Mouse (Mus musculus): ENCODE measurements around the gene Slc12a9. TPM values are rescaled to one million over a fixed set of nuclear protein-coding genes. Genes with fewer than 3 reads are reported as not detected.

The Slc12a9 gene
- 21.8 and 23.4 TPM in 2 replicates for polyA plus RNA-seq (2015; fragmentation: Nextera tagmentation; extraction: Ambion mirVana)

DNA sequence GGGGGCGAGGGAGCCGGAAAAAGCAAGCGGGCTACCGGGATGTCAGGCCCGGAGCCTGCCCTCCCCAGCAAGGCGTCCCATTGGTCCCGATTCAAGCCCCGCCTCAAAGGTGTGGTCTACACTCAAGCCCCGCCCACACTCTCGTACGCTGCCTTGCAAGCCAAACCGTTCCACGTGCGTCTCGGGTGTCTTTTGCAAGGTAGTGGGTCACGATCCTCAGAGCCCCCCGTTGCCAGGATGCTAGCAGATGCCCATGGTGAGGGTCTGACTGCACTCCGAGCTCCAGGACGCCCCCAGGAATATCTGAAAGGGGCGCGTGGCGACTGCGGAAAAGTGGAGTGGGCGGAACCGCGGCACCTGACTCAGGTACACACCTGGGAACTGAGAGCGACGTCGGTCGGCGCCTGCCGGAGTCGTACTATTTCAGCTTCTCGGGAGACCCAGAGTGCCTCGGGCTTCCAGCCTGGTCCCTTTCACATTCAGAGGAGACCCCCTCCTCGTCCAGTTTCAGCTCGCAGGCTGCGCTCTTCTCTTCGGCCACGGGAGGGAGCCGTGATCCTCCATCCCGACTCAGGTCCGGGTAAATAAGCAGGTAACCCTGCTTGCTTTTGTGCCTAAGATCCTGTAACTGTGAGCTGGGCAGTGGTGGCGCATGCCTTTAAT, at the start of gene Slc12a9:
Slc12a9 (minus strand) TSS at position 86 of the 663 bp plus-strand sequence.
- peak within 1 kb of the TSS; percentile 78 for H3K27ac ChIP-seq
- H3K9me3 ChIP-seq: no peaks in the 10 kb centered on the region
- peak within 1 kb of the TSS; percentile 89 for H3K4me2 ChIP-seq (replicated peaks)
- peak; percentile 87 for ATAC-seq
- H3K4me1 ChIP-seq (replicated peaks): peaks cover 17% of the 10 kb centered on the region
- H3K36me3 ChIP-seq: peaks cover 10% of the 10 kb centered on the region
- 0 out of 2 replicates have a peak, but pooled peaks cover 3% of the 10 kb centered on the region for H3K27me3 ChIP-seq
- peak within 1 kb of the TSS; percentile 64 for H3K4me3 ChIP-seq (replicated peaks)
- H3K9ac ChIP-seq (replicated peaks): peak within 1 kb of the TSS; percentile 86
- under 1% methylated on average over 44 of the region's 44 CpGs for WGBS

- H3K9me3 ChIP-seq: no peaks in the 10 kb centered on the region
- WGBS: 50% methylated on average over 4 of the region's 4 CpGs
- H3K27ac ChIP-seq: no peak overlapping the region
- ATAC-seq: no peak
- no peak overlapping the region for H3K4me3 ChIP-seq (replicated peaks)
- no peak overlapping the region for H3K9ac ChIP-seq (replicated peaks)
- H3K27me3 ChIP-seq: no peaks in the 10 kb centered on the region
- H3K36me3 ChIP-seq: no peaks in the 10 kb centered on the region
- no peak overlapping the region for H3K4me2 ChIP-seq (replicated peaks)
- peaks cover 10% of the 10 kb centered on the region for H3K4me1 ChIP-seq (replicated peaks)
These were observed 47.8 kb upstream of the Slc12a9 start for GRCm38 (mm10) chr5:137381152-137381551.

- ATAC-seq: no peak
- WGBS: 41% methylated on average over 11 of the region's 15 CpGs
These were observed 44.2 kb upstream of the Slc12a9 start for GRCm38 (mm10) chr5:137377603-137378002.

DNA sequence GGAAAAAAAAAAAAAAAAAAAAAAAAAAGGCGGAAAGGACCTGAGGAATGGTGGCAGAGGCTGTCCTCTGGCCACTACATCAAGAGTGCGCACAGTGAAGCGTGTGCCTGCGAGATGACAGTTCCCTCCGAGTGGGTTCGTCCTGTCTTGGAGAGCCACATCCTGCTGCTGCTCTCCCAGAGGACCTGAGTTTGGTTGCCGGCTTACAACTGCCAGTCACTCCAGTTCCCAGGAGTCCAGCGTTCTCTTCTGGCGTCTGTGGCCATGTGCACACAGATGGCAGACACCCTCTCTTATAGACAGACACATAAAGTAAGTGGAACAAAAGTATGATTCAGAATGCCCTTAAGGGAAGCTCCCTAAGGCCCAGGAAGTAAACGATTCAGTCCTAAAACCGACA, 43.8 kb upstream of the Slc12a9 start:
- H3K36me3 ChIP-seq: peaks cover 26% of the 10 kb centered on the region
- H3K9ac ChIP-seq (replicated peaks): no peak overlapping the region
- no peak overlapping the region for H3K4me2 ChIP-seq (replicated peaks)
- peaks cover 10% of the 10 kb centered on the region for H3K4me1 ChIP-seq (replicated peaks)
- no peak for ATAC-seq
- no peaks in the 10 kb centered on the region for H3K27me3 ChIP-seq
- H3K9me3 ChIP-seq: no peaks in the 10 kb centered on the region
- H3K27ac ChIP-seq: no peak overlapping the region
- WGBS: 47% methylated on average over 11 of the region's 11 CpGs
- no peak overlapping the region for H3K4me3 ChIP-seq (replicated peaks)

More at GRCm38 (mm10) chr5:137377603-137378002, 44.2 kb upstream of the Slc12a9 start:
- Histone ChIP-seq H3K27ac (no peak overlapping the region), H3K4me1 (replicated peaks) (peaks cover 10% of the 10 kb centered on the region), H3K27me3 (no peaks in the 10 kb centered on the region), H3K9ac (replicated peaks) (no peak overlapping the region), H3K36me3 (peaks cover 21% of the 10 kb centered on the region), H3K9me3 (no peaks in the 10 kb centered on the region), H3K4me2 (replicated peaks) (no peak overlapping the region), H3K4me3 (replicated peaks) (no peak overlapping the region)

GRCm38 (mm10) chr5:137376722-137377121, 43.3 kb upstream of the Slc12a9 start:
- no peaks in the 10 kb centered on the region for H3K27me3 ChIP-seq
- H3K4me1 ChIP-seq (replicated peaks): peaks cover 10% of the 10 kb centered on the region
- H3K27ac ChIP-seq: no peak overlapping the region
- no peaks in the 10 kb centered on the region for H3K9me3 ChIP-seq
- WGBS: 52% methylated on average over 9 of the region's 9 CpGs
- no peak overlapping the region for H3K9ac ChIP-seq (replicated peaks)
- ATAC-seq: peak; percentile 46; the same call in 1 of the 2 replicates
- H3K36me3 ChIP-seq: peaks cover 30% of the 10 kb centered on the region
- no peak overlapping the region for H3K4me2 ChIP-seq (replicated peaks)
- H3K4me3 ChIP-seq (replicated peaks): no peak overlapping the region

GRCm38 (mm10) chr5:137376198-137376597, 42.8 kb upstream of the Slc12a9 start:
- Histone ChIP-seq H3K27ac (no peak overlapping the region), H3K27me3 (no peaks in the 10 kb centered on the region), H3K4me3 (replicated peaks) (no peak overlapping the region), H3K4me2 (replicated peaks) (no peak overlapping the region), H3K4me1 (replicated peaks) (peaks cover 10% of the 10 kb centered on the region), H3K9me3 (no peaks in the 10 kb centered on the region), H3K9ac (replicated peaks) (no peak overlapping the region), H3K36me3 (peaks cover 35% of the 10 kb centered on the region)
- no peak for ATAC-seq
- 43% methylated on average over 7 of the region's 7 CpGs for WGBS

- Histone ChIP-seq H3K27ac (no peak overlapping the region), H3K27me3 (no peaks in the 10 kb centered on the region), H3K9me3 (no peaks in the 10 kb centered on the region), H3K4me2 (replicated peaks) (no peak overlapping the region), H3K4me3 (replicated peaks) (no peak overlapping the region), H3K9ac (replicated peaks) (no peak overlapping the region), H3K36me3 (peaks cover 41% of the 10 kb centered on the region), H3K4me1 (replicated peaks) (peaks cover 10% of the 10 kb centered on the region)
- 36% methylated on average over 2 of the region's 2 CpGs for WGBS
- ATAC-seq: no peak
These were observed 42.2 kb upstream of the Slc12a9 start for GRCm38 (mm10) chr5:137375627-137376026.

GRCm38 (mm10) chr5:137374521-137375080, 41.2 kb upstream of the Slc12a9 start:
- Histone ChIP-seq H3K4me2 (replicated peaks) (no peak overlapping the region), H3K9me3 (no peaks in the 10 kb centered on the region), H3K4me1 (replicated peaks) (peaks cover 10% of the 10 kb centered on the region), H3K4me3 (replicated peaks) (no peak overlapping the region), H3K9ac (replicated peaks) (no peak overlapping the region), H3K27ac (no peak overlapping the region), H3K36me3 (peaks cover 51% of the 10 kb centered on the region), H3K27me3 (no peaks in the 10 kb centered on the region)
- ATAC-seq: no peak
- 87% methylated on average over 4 of the region's 4 CpGs for WGBS

DNA sequence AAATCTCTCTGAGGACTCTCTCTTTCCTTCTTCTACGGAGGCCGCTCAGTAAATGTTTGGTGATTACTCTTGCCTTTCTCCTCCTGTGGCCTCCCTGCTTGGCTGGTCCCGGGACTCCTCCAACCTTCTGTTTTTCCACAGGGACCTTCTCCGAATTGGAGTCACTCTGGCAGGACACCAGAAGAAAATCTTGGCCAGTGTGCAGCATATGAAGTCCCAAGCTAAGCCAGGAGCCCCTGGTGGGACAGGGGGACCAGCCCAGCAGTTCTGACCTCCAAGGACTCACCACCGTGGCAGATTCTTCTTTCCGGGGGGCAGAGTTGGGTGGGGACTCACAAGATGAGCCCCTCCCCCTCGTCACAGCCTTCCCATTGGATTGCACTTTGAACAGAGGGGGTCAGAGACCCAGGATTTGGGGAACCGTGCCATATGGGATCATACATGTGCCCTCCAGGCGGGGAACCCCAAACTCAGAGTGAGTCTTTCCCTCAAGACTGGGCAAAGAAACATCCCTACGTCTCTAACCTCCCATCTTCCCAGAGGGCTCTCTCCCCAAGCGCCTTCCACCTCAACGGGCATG, 40.1 kb upstream of the Slc12a9 start:
- no peak overlapping the region for H3K4me3 ChIP-seq (replicated peaks)
- peaks cover 63% of the 10 kb centered on the region for H3K36me3 ChIP-seq
- no peak overlapping the region for H3K9ac ChIP-seq (replicated peaks)
- ATAC-seq: no peak
- no peak overlapping the region for H3K4me2 ChIP-seq (replicated peaks)
- WGBS: 87% methylated on average over 12 of the region's 12 CpGs
- no peak overlapping the region for H3K27ac ChIP-seq
- H3K4me1 ChIP-seq (replicated peaks): peaks cover 10% of the 10 kb centered on the region
- no peaks in the 10 kb centered on the region for H3K27me3 ChIP-seq
- no peaks in the 10 kb centered on the region for H3K9me3 ChIP-seq

DNA sequence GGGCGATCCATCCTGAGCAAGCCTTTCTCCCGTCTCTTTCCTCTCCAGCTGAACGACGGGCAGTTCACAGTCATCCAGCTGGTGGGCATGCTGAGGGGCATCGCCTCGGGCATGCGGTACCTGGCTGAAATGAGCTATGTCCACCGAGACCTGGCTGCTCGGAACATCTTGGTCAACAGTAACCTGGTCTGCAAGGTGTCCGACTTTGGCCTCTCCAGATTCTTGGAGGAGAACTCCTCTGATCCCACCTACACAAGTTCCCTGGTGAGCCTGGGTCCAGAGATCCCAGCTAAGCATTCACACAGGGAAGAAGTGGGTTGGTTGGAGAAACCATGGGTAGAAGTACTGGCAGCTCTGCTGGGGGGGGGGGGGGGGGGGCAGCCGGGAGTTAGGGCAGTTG, 36.3 kb upstream of the Slc12a9 start:
- no peaks in the 10 kb centered on the region for H3K4me1 ChIP-seq (replicated peaks)
- no peaks in the 10 kb centered on the region for H3K27me3 ChIP-seq
- H3K9me3 ChIP-seq: no peaks in the 10 kb centered on the region
- H3K27ac ChIP-seq: no peak overlapping the region
- H3K4me2 ChIP-seq (replicated peaks): no peak overlapping the region
- 97% methylated on average over 10 of the region's 11 CpGs for WGBS
- no peak overlapping the region for H3K4me3 ChIP-seq (replicated peaks)
- peaks cover 93% of the 10 kb centered on the region for H3K36me3 ChIP-seq
- no peak overlapping the region for H3K9ac ChIP-seq (replicated peaks)
- no peak for ATAC-seq

- 49% methylated on average over 7 of the region's 7 CpGs for WGBS
- Histone ChIP-seq H3K36me3 (peaks cover 75% of the 10 kb centered on the region), H3K4me2 (replicated peaks) (no peak overlapping the region), H3K4me3 (replicated peaks) (no peak overlapping the region), H3K27me3 (no peaks in the 10 kb centered on the region), H3K9me3 (no peaks in the 10 kb centered on the region), H3K9ac (replicated peaks) (no peak overlapping the region), H3K4me1 (replicated peaks) (no peaks in the 10 kb centered on the region), H3K27ac (no peak overlapping the region)
- no peak for ATAC-seq
These were observed 25.0 kb upstream of the Slc12a9 start for GRCm38 (mm10) chr5:137358382-137358781.

GRCm38 (mm10) chr5:137354091-137354490, 20.7 kb upstream of the Slc12a9 start:
- Histone ChIP-seq H3K4me2 (replicated peaks) (no peak overlapping the region), H3K9me3 (no peaks in the 10 kb centered on the region), H3K27ac (no peak overlapping the region), H3K27me3 (peaks cover 13% of the 10 kb centered on the region; the same call in 1 of the 2 replicates), H3K36me3 (peaks cover 41% of the 10 kb centered on the region), H3K9ac (replicated peaks) (no peak overlapping the region), H3K4me1 (replicated peaks) (peaks cover 38% of the 10 kb centered on the region), H3K4me3 (replicated peaks) (no peak overlapping the region)
- WGBS: 90% methylated on average over 17 of the region's 17 CpGs
- no peak for ATAC-seq

Measured in midbrain, embryonic 13.5 days (tissue).